Mouse (Mus musculus) B cell, adult (primary cell): Measurements from ENCODE around the gene Gm10668. TPM values are rescaled to one million over a fixed set of nuclear protein-coding genes. Genes with fewer than 3 reads are reported as not detected.

Experiments
- total RNA-seq: library from RNA; stranded (reverse); gene quantifications from 4 replicates; pipeline ENCODE4 v1.2.4, GENCODE M21; 2023; ENCODE audit not compliant: inconsistent age

The Gm10668 gene
- total RNA-seq, result not detected in 4 replicates

GRCm38 (mm10) chr7:20730524-20730923 is at the start of gene Gm10668:
Gene Gm10668 (minus strand): TSS chr7:20730624.

GRCm38 (mm10) chr7:20770885-20771284 is 40.5 kb upstream of the Gm10668 start, which contains the start of gene Vmn1r112:
Gene Vmn1r112 (plus strand): TSS chr7:20771185.

GRCm38 (mm10) chr7:20703116-20703515 is 27.3 kb downstream of the Gm10668 start, which contains the start of gene Vmn1r111:
Gene Vmn1r111 (minus strand): TSS chr7:20703216.

Other genes with a start within 250 kb of the Gm10668 start
- not detected in 4 replicates for gene Vmn1r103, start 220.1 kb downstream of the Gm10668 start, total RNA-seq
- not detected in 4 replicates for gene Vmn1r104, start 196.8 kb downstream of the Gm10668 start, total RNA-seq
- gene Gm5726, start 184.9 kb downstream of the Gm10668 start, total RNA-seq, result not detected in 4 replicates
- gene Gm4141, start 154.4 kb downstream of the Gm10668 start, total RNA-seq, result not detected in 4 replicates
- gene Gm4513, start 131.6 kb downstream of the Gm10668 start, total RNA-seq, result not detected in 4 replicates
- not detected in 4 replicates for gene Vmn1r107, start 61.7 kb downstream of the Gm10668 start, total RNA-seq
- gene Vmn1r111, start 27.4 kb downstream of the Gm10668 start, total RNA-seq, result not detected in 4 replicates
- not detected in 4 replicates for gene Vmn1r112, start 40.6 kb upstream of the Gm10668 start, total RNA-seq
- gene Vmn1r113, start 56.7 kb upstream of the Gm10668 start, total RNA-seq, result not detected in 4 replicates
- gene Vmn1r114, start 81.6 kb upstream of the Gm10668 start, total RNA-seq, result not detected in 4 replicates
- not detected in 4 replicates for gene Vmn1r115, start 114.4 kb upstream of the Gm10668 start, total RNA-seq
- gene Vmn1r116, start 141.6 kb upstream of the Gm10668 start, total RNA-seq, result not detected in 4 replicates
- gene Vmn1r117, start 153.5 kb upstream of the Gm10668 start, total RNA-seq, result not detected in 4 replicates
- gene Vmn1r118, start 181.7 kb upstream of the Gm10668 start, total RNA-seq, result not detected in 4 replicates